Mouse (Mus musculus): Measurements from ENCODE around the gene Peak1.

DNA sequence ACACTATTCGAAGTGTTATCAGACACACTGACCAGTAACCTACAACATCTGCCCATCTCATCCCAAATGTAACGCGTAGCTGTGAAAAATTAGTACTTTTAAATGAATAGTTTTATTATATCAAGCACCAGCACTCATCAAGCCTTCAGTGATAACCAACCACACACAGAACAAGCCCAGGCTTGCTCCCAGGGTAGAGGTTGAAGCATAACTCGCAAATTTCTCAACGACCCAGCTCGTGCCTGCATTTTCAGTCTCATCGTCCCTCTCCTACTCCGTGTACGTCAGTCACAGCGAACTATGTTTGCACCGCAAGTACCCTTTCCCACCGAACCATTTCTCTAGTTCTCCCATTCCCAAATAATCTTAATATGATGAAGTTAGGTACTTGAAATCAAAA, 83.5 kb downstream of the Peak1 start:
- TF ChIP-seq POLR2A (IDR thresholded peaks at IDR 0.05; ENCODE audit: control insufficient read depth in 1 of 2, insufficient read depth in 1 of 2, low read depth in 1 of 2, low read length in 2 of 2, poor library complexity in 1 of 2), result no peak
- no peak for TF ChIP-seq MEF2A (IDR thresholded peaks at IDR 0.05; ENCODE audit: extremely low read depth, insufficient replicate concordance, low read depth, low read length, poor library complexity, severe bottlenecking)
- TF ChIP-seq HCFC1 (IDR thresholded peaks at IDR 0.05; ENCODE audit: low read depth, low read length), result no peak
- TF ChIP-seq GATA1 (IDR thresholded peaks at IDR 0.05; ENCODE audit: low read depth, low read length), result no peak
- TF ChIP-seq GABPA (IDR thresholded peaks at IDR 0.05; ENCODE audit: low read depth, low read length), result no peak
- TF ChIP-seq EP300 (IDR thresholded peaks at IDR 0.05; ENCODE audit: low read depth in 1 of 2, low read length in 2 of 2), result no peak
- no peak for TF ChIP-seq UBTF (IDR thresholded peaks at IDR 0.05; ENCODE audit: borderline replicate concordance, insufficient read depth, low read depth, low read length)
- no peak for TF ChIP-seq NELFE (IDR thresholded peaks at IDR 0.05; ENCODE audit: low read depth, low read length)
- no peak for TF ChIP-seq POLR2AphosphoS5 (IDR thresholded peaks at IDR 0.05; ENCODE audit: borderline replicate concordance, low read depth, low read length)

Measured in MEL (cell line).